Mouse (Mus musculus): ENCODE results near the gene Ndufs8. TPM values are rescaled to one million over a fixed set of nuclear protein-coding genes. Genes with fewer than 3 reads are reported as not detected.

Gene Ndufs8
- polyA plus RNA-seq, 1 experiment, result 288 TPM

DNA sequence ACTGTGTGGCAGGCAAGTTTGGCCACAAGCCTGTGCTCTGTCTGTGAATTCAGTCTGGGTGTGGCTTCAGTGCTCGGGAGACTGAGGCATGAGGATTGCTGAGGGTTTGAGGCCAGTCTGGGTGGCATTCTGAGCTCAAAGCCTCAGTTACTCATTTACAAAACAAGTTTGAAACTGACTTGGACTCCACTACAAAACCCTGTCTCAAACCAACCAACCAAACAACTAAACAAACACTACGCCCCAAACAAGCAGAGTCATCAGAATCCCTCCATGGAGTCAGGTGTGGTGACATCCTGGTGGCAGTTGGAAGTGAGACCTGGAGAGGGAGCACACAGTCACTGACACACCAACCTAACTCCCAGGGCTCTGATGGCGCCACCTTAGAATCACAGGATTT is 37.8 kb upstream of the Ndufs8 start:
- H3K4me1 ChIP-seq (ENCODE audit: control insufficient read depth, insufficient read depth, low read length), result no peaks in the 10 kb centered on the region
- no peak overlapping the region for H3K4me3 ChIP-seq (ENCODE audit: insufficient read depth, low read length)
- no peak overlapping the region for H3K27ac ChIP-seq (ENCODE audit: insufficient read depth, low read length)
- no peak for TF ChIP-seq POLR2A (IDR thresholded peaks at IDR 0.05; ENCODE audit: extremely low read depth, insufficient read depth, low read length)
- no peak for TF ChIP-seq CTCF (IDR thresholded peaks at IDR 0.05; ENCODE audit: extremely low read depth, insufficient read depth, low read length)

DNA sequence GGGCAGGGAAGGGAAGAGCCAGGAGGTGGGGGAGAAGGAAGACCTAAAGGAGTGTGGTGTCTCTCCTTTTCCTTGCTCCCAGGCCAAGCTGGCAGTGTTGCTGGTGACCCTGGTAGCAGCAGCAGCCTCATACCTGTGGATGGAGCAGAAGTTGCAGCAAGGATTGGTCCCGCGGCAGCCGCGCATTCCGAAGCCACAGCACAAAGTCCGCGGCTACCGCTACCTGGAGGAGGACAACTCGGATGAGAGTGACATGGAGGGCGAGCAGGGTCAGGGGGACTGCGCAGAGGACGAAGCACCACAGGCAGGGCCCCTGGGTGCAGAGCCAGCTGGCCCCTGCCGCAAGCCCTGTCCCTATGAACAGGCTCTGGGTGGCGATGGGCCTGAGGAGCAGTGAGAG is 36.0 kb upstream of the Ndufs8 start:
- Histone ChIP-seq H3K4me3 (ENCODE audit: insufficient read depth, low read length) (no peak overlapping the region), H3K4me1 (ENCODE audit: control insufficient read depth, insufficient read depth, low read length) (no peaks in the 10 kb centered on the region), H3K27ac (ENCODE audit: insufficient read depth, low read length) (no peak overlapping the region)
- TF ChIP-seq CTCF (IDR thresholded peaks at IDR 0.05; ENCODE audit: extremely low read depth, insufficient read depth, low read length) (no peak), POLR2A (IDR thresholded peaks at IDR 0.05; ENCODE audit: extremely low read depth, insufficient read depth, low read length) (no peak)

DNA sequence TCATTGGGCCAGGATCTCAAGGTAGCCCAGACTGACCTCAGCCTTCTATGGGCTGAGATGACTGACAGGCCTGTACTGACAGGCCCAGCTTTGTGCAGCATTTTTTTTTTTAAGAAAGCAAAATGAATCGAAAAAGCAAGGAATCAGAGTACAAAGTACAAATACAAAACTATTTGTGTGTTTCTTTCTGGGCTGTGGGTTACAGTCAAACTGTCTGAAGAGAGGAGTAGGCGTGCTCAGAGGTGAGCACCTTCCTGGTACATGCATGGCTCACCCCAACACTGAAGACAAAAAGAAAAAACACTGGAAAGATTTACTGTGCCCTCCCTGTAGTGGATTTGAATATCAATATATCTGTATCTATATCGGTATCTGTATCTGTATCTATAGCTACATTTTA is 35.2 kb upstream of the Ndufs8 start:
- Histone ChIP-seq H3K4me1 (ENCODE audit: control insufficient read depth, insufficient read depth, low read length) (no peaks in the 10 kb centered on the region), H3K27ac (ENCODE audit: insufficient read depth, low read length) (no peak overlapping the region), H3K4me3 (ENCODE audit: insufficient read depth, low read length) (no peak overlapping the region)
- TF ChIP-seq CTCF (IDR thresholded peaks at IDR 0.05; ENCODE audit: extremely low read depth, insufficient read depth, low read length) (no peak), POLR2A (IDR thresholded peaks at IDR 0.05; ENCODE audit: extremely low read depth, insufficient read depth, low read length) (no peak)

DNA sequence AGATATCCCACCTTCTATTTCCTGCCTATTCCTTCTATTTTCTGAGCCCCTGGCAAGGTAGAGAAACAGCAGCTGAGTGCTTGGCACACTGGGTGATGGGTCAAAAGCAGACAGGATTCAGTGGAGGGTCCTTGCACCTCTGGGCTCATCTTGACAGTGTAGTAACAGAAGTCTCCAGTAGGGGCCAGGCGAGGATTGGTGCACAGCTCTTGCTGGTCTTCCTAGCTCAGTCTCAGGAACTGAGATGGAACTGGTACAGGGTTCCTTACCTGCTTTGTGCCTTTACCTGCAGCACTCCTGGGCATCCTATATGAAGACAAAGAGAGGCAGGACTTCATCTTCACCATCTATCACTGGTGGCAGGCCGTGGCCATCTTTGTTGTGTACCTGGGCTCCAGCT is 34.1 kb upstream of the Ndufs8 start:
- H3K4me3 ChIP-seq (ENCODE audit: insufficient read depth, low read length), result no peak overlapping the region
- no peak overlapping the region for H3K27ac ChIP-seq (ENCODE audit: insufficient read depth, low read length)
- TF ChIP-seq CTCF (IDR thresholded peaks at IDR 0.05; ENCODE audit: extremely low read depth, insufficient read depth, low read length), result peak; percentile 96
- no peak for TF ChIP-seq POLR2A (IDR thresholded peaks at IDR 0.05; ENCODE audit: extremely low read depth, insufficient read depth, low read length)
- no peaks in the 10 kb centered on the region for H3K4me1 ChIP-seq (ENCODE audit: control insufficient read depth, insufficient read depth, low read length)

DNA sequence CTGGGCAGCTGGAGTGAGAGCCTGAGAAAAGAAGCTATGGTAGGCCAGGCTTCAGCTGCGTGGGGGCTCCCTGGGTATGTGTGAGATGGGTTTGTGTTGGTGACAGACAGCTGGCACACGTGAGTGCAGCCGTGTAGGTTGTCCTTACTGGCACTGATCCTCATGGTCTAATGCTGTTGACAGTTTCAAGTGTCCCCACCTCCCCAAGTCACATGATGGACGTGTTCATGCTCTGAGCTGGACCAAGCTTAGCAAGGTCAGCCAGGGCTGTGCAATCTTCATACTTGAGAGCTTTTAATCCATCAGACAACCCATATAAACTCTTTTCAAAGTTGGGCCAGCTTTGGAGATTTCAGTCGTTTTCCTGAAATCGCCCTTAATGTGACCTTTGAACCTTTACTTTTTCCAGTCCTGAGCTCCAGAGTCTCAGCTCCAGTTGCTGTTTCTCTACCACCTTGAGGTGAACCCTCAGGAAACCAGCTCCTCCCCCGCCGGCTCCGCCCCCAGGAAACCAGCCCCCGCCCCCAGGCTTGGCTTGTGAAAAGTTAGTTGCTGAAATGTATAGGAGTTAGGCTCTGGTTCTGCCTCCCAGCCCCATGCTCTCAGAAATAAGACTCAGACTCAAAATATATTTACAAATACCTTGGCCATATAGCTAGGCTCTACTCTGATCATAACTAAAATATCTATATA is 33.4 kb upstream of the Ndufs8 start:
- no peak overlapping the region for H3K4me3 ChIP-seq (ENCODE audit: insufficient read depth, low read length)
- no peak for TF ChIP-seq CTCF (IDR thresholded peaks at IDR 0.05; ENCODE audit: extremely low read depth, insufficient read depth, low read length)
- TF ChIP-seq POLR2A (IDR thresholded peaks at IDR 0.05; ENCODE audit: extremely low read depth, insufficient read depth, low read length), result no peak
- H3K4me1 ChIP-seq (ENCODE audit: control insufficient read depth, insufficient read depth, low read length), result no peaks in the 10 kb centered on the region
- no peak overlapping the region for H3K27ac ChIP-seq (ENCODE audit: insufficient read depth, low read length)

DNA sequence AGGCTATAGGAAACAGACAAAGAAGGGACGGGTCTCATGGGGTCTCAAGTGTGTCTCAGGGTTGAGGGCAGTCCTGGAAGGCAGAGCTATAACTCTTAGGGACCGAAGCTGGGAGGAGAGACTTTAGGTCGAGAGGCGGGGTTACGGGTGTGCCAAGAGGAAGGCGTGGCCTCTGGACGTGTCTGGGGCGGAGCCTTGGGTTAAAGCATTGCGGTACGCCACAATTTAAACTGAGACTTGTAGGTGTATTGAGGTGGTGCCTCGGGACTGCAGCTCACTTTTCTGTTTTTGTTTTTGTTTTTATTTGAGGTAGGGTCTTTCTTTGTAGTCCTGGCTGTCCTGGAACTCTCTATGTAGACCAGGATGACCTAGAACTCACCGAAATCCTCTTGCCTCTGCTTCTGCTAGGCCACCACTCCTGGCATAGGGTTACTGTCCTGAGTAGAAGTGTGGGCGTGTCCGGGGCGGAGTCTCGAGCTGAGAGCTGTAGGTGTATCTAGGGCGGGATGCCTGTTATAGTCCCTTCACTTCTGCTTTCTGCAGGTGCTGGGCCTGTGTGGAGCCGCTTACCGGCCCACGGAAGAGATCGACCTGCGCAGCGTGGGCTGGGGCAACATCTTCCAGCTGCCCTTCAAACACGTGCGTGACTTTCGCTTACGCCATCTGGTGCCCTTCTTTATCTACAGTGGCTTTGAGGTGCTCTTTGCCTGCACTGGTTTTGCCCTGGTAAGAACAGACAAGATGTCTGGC is 30.6 kb upstream of the Ndufs8 start:
- no peaks in the 10 kb centered on the region for H3K4me1 ChIP-seq (ENCODE audit: control insufficient read depth, insufficient read depth, low read length)
- no peak overlapping the region for H3K4me3 ChIP-seq (ENCODE audit: insufficient read depth, low read length)
- TF ChIP-seq POLR2A (IDR thresholded peaks at IDR 0.05; ENCODE audit: extremely low read depth, insufficient read depth, low read length) (no peak), CTCF (IDR thresholded peaks at IDR 0.05; ENCODE audit: extremely low read depth, insufficient read depth, low read length) (no peak)
- H3K27ac ChIP-seq (ENCODE audit: insufficient read depth, low read length), result no peak overlapping the region

DNA sequence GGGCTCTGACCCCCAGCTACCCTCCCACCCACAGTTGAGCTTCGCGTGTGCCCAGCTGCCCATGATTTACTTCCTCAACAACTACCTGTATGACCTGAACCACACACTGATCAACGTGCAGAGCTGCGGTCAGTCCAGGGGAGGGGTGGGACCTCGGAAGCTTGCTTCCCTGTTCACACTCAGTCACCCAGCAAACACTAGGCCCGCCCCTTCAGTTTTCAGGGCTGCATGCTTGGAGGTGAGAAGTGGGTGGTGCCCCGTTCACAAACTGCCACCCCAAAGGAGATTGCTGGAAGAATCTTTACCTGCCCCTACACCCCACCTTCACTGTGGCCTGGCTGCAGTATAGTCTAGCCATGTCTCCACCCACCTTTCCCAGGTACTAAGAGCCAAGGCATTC is 29.7 kb upstream of the Ndufs8 start:
- TF ChIP-seq POLR2A (IDR thresholded peaks at IDR 0.05; ENCODE audit: extremely low read depth, insufficient read depth, low read length) (no peak), CTCF (IDR thresholded peaks at IDR 0.05; ENCODE audit: extremely low read depth, insufficient read depth, low read length) (no peak)
- Histone ChIP-seq H3K4me3 (ENCODE audit: insufficient read depth, low read length) (no peak overlapping the region), H3K4me1 (ENCODE audit: control insufficient read depth, insufficient read depth, low read length) (no peaks in the 10 kb centered on the region)

DNA sequence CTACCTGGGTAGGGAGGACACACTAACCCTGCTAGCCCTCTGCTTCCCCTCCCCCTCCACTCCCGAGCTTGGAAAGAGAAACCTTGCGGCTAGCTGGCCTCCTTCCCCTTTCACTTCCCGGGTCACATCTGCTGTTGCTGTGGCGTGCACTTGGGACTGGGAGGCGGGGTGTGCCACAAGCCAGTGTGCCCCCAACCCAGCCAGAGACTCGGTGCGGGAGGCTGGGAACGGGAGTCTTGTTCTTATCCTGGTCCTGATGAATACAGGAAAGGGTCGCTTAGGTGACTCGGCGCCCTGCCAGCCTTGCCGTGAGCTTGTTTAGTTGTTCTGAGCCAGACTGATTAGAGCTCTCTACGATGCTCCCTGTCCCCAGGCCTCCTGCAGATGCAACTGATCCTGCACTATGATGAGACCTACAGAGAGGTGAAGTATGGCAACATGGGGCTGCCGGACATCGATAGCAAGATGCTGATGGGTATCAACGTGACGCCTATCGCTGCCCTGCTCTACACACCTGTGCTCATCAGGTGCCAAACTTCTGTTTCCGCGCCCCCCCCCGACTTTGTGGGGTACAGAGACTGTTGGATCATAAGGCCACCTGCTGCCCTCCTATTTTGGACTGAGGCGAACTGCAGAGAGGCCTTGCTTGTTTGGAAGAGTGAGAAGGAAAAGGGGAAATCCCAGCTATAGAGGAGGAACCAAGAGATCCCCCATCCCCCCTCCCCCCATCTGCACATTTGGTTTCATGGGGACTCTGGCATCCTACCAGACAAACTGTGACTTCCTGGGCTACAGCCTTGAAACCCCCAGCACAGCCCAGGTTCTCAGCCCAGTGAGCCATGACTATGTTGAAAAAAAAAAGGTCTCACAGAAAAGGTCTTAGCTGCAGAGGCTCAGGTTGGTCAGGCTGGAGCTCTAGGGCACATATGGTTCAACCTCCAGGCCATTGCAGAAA is 23.6 kb upstream of the Ndufs8 start:
- TF ChIP-seq POLR2A (IDR thresholded peaks at IDR 0.05; ENCODE audit: extremely low read depth, insufficient read depth, low read length), result no peak
- Histone ChIP-seq H3K27ac (ENCODE audit: insufficient read depth, low read length) (no peak overlapping the region), H3K4me3 (ENCODE audit: insufficient read depth, low read length) (peak overlapping the region; percentile 44), H3K4me1 (ENCODE audit: control insufficient read depth, insufficient read depth, low read length) (0 out of 2 replicates have a peak, but pooled peaks cover 1% of the 10 kb centered on the region)

More for the DNA sequence above, 29.7 kb upstream of the Ndufs8 start:
- H3K27ac ChIP-seq (ENCODE audit: insufficient read depth, low read length), result no peak overlapping the region
